Mouse (Mus musculus): ENCODE measurements around the gene Fam83c. TPM values are rescaled to one million over a fixed set of nuclear protein-coding genes. Genes with fewer than 3 reads are reported as not detected.
"Not testable (repeated sequence)": the region's sequence is repeated elsewhere in the genome, so short reads cannot be mapped to it uniquely, and the experiment has no call there.

Gene Fam83c
- polyA plus RNA-seq, 1 experiment from 2014 or later = not detected

DNA sequence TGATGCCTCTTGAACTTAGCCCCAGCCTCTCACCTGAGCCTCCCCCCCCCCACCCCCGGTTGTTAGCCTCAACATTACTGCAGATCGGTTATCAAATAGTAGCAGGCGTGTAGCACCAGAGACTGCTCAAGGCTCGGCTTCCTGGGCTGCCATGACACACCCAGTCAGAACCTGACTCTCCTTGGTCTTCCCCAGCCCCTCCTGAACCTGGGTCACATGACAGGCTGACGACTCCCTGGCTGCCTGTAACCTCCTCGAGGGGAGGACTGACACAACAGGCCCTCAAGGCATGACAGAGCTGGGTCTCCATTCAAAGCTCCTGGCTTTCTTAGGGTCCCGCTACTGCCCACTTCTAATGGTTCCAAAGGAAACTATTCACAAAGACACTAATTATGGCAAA lies 14.8 kb upstream of the Fam83c start:
- Histone ChIP-seq H3K27ac (no peak overlapping the region), H3K36me3 (ENCODE audit: inconsistent target) (peaks cover 41% of the 10 kb centered on the region; the same call in 1 of the 2 replicates), H3K79me2 (ENCODE audit: inconsistent target) (no peaks in the 10 kb centered on the region), H3K4me3 (ENCODE audit: inconsistent target) (no peak overlapping the region)
- 89% methylated on average over 7 of the region's 7 CpGs for WGBS (ENCODE audit: missing documents)

DNA sequence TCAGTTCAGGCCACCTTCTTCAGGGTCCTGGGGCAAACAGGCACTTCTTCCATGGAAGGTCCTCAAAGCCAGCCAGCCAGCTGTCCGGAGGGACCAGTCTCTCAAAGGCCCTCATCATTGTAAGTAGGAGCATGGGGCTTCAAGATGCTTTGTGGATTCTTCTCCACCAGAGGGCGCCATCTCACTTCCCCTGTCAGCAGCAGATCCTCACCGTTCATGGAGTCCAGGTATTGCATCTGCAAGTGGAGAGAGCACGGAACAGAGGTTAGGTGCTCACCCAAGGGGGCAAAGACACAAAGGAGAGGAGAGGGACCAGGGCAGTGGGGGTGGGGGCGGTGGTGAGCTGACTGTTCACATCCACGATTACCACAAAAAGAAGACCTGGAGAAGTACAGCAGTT lies 13.6 kb upstream of the Fam83c start:
- Histone ChIP-seq H3K79me2 (ENCODE audit: inconsistent target) (no peaks in the 10 kb centered on the region), H3K4me3 (ENCODE audit: inconsistent target) (no peak overlapping the region), H3K36me3 (ENCODE audit: inconsistent target) (peaks cover 30% of the 10 kb centered on the region; the same call in 1 of the 2 replicates), H3K27ac (no peak overlapping the region)
- WGBS (ENCODE audit: missing documents) = 35% methylated on average over 6 of the region's 6 CpGs

DNA sequence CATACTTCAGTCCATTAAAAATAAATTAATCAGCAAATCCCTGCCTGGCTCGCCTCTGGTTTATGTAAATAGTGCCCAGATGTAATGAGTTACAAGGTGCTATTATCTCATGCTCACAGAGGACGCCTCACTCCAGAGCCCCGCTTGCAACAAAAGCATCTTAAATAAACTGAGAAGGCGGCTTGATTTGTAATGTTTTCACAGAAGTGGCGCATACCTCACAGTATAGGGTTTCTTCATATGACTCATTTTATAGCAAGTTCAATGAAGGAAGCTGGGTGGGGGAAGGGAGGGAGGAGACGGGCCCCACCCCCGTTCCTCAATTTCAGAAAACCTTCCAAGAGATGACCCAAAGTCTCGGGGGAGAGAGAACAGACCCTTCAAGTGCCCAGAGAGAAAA lies 12.3 kb upstream of the Fam83c start:
- WGBS (ENCODE audit: missing documents) = 90% methylated on average over 8 of the region's 8 CpGs
- no peak overlapping the region for H3K27ac ChIP-seq

DNA sequence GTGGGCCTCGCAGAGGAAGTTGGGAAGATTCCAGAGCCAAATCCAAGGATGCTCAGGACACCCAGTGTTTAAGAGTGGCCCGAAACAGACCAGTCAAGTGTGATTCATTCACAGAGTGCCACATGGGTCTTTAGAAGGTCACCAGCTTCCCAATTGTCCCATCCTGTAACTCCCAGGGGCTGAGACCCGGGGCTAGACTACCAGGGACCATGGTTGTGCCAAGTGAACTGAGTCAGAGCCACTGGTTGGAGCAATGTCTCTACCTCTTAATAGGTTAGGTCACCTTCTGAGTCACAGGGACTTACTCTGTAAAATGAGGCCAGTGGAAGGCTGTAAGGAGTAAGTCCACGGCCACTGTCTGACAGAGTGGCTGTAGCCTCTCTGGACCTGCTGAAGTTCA lies 4.3 kb upstream of the Fam83c start:
- H3K36me3 ChIP-seq (ENCODE audit: inconsistent target) = no peaks in the 10 kb centered on the region
- no peaks in the 10 kb centered on the region for H3K79me2 ChIP-seq (ENCODE audit: inconsistent target)
- WGBS (ENCODE audit: missing documents) = 93% methylated on average over 4 of the region's 4 CpGs
- H3K4me3 ChIP-seq (ENCODE audit: inconsistent target) = no peak overlapping the region
- H3K27ac ChIP-seq = no peak overlapping the region

More for the DNA sequence above, 12.3 kb upstream of the Fam83c start:
- Histone ChIP-seq H3K4me3 (ENCODE audit: inconsistent target) (no peak overlapping the region), H3K36me3 (ENCODE audit: inconsistent target) (peaks cover 30% of the 10 kb centered on the region; the same call in 1 of the 2 replicates), H3K79me2 (ENCODE audit: inconsistent target) (no peaks in the 10 kb centered on the region)

DNA sequence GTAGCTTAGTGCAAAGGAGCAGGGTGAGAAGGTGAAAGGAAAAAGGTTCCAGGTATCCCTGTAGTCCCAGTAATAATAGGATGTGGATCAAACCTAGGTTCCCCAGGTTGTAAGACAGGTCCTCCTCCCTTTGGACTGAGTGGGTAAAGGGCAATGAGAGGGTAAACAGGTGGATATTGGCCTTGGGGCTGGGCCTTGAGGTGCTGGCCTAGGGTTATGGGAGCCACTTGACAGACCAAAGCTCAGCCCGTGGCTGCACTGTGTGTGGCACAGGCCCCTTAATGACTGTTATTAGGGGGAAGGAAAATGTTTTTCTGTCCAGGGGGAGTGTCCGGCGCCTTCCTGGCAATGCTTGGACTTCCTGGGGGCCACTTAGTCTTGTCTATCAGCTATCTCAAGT lies 3.3 kb upstream of the Fam83c start:
- 93% methylated on average over 3 of the region's 3 CpGs for WGBS (ENCODE audit: missing documents)
- Histone ChIP-seq H3K79me2 (ENCODE audit: inconsistent target) (no peaks in the 10 kb centered on the region), H3K4me3 (ENCODE audit: inconsistent target) (no peak overlapping the region), H3K27ac (no peak overlapping the region), H3K36me3 (ENCODE audit: inconsistent target) (no peaks in the 10 kb centered on the region)

DNA sequence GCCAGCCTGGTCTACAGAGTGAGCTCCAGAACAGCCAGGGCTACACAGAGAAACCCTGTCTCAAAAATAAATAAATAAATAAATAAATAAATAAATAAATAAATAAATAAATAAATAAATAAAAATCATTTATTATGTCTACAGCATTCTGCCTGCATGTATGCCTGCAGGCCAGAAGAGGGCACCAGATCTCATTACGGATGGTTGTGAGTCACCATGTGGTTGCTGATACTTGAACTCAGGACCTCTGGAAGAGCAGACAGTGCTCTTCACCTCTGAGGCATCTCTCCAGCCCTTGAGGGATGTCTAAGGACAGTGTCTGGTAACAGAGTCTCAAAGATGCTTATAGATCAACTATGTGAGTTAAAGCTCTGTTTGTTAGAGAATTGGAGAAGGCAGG lies 2.6 kb downstream of the Fam83c start:
- 80% methylated on average over 1 of the region's 1 CpGs for WGBS (ENCODE audit: missing documents)
- not testable (repeated sequence) for H3K27ac ChIP-seq; H3K79me2 ChIP-seq (ENCODE audit: inconsistent target); H3K4me3 ChIP-seq (ENCODE audit: inconsistent target); H3K36me3 ChIP-seq (ENCODE audit: inconsistent target)

DNA sequence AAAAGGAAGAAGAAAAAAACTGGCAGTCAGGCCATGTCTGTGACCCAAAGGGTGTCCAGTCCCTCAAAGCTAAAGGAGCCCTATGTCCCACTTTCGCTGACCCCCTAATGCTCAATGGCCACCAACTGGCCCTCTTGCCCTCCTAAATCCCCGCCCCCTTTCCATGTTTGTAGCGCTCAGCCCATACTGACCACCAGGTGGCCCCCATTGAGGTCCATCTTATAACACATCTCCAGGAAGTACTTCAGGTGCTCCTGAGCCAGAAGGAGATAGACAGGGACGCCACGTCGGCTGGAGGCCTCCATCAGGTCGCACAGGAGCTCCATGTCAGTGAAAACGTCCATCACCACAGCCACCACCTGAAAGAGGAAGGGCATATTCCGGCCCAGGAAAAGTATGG lies 3.4 kb downstream of the Fam83c start:
- WGBS (ENCODE audit: missing documents) = 62% methylated on average over 9 of the region's 9 CpGs
- Histone ChIP-seq H3K36me3 (ENCODE audit: inconsistent target) (no peaks in the 10 kb centered on the region), H3K27ac (no peak overlapping the region), H3K4me3 (ENCODE audit: inconsistent target) (no peak overlapping the region), H3K79me2 (ENCODE audit: inconsistent target) (peaks cover under 1% of the 10 kb centered on the region; the same call in 1 of the 2 replicates)

DNA sequence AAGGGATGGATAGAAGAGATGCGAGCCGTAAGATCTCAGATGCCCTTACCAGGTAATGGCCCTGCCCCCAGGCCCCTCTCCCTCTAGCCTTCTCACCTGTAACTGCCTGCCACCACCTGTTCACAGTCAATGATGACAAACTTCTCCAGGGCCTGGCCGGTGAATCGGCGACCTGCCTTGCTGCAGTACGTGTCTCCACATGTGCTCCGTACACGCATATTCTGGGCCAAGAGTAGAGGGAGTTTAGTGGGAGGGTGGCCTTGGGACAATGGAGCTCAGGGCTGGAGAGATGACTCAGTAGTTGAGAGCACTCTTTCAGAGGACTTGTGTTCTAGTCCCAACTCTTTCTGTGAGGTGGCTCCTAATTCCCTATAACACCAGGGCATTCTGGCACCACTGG lies 3.8 kb downstream of the Fam83c start:
- no peaks in the 10 kb centered on the region for H3K36me3 ChIP-seq (ENCODE audit: inconsistent target)
- H3K4me3 ChIP-seq (ENCODE audit: inconsistent target) = no peak overlapping the region
- WGBS (ENCODE audit: missing documents) = 90% methylated on average over 8 of the region's 8 CpGs
- no peak overlapping the region for H3K27ac ChIP-seq
- peaks cover 5% of the 10 kb centered on the region for H3K79me2 ChIP-seq (ENCODE audit: inconsistent target)

DNA sequence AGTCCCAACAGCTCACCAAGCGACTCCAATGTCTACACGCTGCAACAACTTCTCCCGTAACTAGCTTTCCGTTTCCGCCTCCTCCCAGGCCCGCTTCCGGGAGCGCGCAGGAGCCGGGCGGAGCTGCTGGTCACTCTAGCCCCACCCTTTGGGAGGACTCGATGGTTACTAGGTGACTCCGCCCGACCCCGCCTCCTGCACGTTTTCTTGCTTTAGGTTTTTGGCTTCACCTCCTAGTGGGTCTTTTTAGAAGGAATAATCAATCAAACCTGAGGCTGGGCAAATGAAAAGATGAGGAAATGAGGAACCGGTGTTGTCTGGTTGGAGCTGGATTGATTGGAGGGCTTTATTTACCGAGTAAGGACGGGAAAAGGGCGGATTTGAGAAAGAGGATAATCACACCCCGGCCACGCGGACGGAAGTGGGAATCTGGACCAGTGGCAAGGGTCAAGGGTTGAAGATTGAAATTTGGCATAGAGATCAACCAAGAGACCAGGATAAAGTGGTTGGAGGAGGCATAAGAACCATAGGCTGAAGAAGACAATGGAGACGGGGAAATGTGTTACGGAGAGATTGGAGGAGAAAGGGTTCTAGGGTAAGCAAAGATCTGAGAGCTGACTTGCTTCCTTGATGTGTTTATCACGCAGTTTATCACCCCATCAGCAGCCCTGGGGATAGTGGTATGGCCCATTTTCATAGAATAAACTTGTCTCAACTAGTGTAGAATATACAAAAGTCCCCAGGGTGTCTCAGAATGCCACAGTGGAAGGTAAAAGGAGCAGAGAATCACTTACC lies 7.8 kb downstream of the Fam83c start, which contains the start of gene Eif6:
Gene Eif6, minus strand, starts transcription at position 296 of the 795 bp plus-strand sequence.
- Histone ChIP-seq H3K27ac (peak within 1 kb of the TSS; percentile 72), H3K36me3 (ENCODE audit: inconsistent target) (peaks cover 22% of the 10 kb centered on the region)
- 3% methylated on average over 27 of the region's 27 CpGs for WGBS (ENCODE audit: missing documents)

DNA sequence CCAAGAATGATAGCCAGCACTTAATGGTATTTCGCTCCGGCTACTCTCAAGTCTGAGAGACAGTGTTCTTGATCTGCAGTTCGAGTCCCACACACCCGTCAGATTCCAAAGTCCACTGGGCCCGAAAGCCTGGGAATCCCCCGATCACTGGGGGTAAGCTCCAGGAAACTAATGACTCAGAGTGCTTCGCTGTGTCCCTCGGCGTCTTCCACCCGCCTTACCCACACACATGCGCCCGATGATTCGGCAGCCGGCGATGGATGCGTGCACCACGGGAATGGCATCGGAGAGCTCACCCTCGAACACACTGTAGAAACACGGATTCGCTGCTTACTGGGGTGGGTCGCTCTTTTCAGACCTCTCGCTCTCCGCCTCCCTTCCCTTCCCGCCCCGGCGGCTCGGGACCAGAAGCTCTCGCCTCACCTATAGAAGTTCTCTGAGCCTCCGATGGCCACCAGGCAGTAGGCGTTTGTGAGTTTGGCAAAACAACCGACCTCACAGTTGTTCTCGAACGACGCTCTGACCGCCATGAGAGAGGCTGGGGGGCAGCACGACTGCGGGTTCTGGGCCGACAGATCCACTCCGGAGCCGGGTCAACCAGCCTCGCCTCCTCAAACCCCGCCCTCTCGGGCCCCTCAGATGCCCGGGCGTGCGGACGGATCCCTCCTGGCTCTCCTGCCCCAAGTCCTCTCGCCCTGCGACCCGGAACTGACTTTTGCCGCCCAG lies 8.6 kb downstream of the Fam83c start:
- WGBS (ENCODE audit: missing documents) = 2% methylated on average over 52 of the region's 52 CpGs
- H3K79me2 ChIP-seq (ENCODE audit: inconsistent target) = peaks cover 49% of the 10 kb centered on the region
- peaks cover 27% of the 10 kb centered on the region for H3K36me3 ChIP-seq (ENCODE audit: inconsistent target)
- peak overlapping the region; percentile 95 for H3K4me3 ChIP-seq (ENCODE audit: inconsistent target)
- peak overlapping the region; percentile 72 for H3K27ac ChIP-seq

More for the DNA sequence above, 7.8 kb downstream of the Fam83c start, which contains the start of gene Eif6:
- peaks cover 44% of the 10 kb centered on the region for H3K79me2 ChIP-seq (ENCODE audit: inconsistent target)
- peak within 1 kb of the TSS; percentile 95 for H3K4me3 ChIP-seq (ENCODE audit: inconsistent target)

DNA sequence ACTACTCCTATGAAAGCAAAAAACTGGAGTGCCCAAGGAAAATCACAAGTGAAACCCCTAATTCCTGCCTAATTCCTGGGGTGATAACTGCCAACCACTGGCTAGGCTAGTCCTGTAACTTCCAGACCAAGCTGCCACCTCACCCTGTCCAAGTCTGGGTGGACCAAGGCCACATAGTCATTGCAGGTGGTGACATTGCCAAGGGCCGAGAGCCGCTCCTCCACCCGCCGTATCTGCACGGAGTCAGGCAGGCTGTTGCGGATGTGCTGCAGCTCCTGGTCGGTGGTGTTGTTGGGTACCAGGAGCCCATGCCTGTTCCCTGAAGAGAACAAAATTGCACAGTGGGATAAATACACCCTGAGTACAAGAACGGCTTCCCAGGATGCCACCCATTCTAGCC lies 10.9 kb downstream of the Fam83c start:
- Histone ChIP-seq H3K4me3 (ENCODE audit: inconsistent target) (no peak overlapping the region), H3K79me2 (ENCODE audit: inconsistent target) (peaks cover 49% of the 10 kb centered on the region), H3K27ac (no peak overlapping the region), H3K36me3 (ENCODE audit: inconsistent target) (peaks cover 32% of the 10 kb centered on the region)
- WGBS (ENCODE audit: missing documents) = 94% methylated on average over 7 of the region's 8 CpGs

DNA sequence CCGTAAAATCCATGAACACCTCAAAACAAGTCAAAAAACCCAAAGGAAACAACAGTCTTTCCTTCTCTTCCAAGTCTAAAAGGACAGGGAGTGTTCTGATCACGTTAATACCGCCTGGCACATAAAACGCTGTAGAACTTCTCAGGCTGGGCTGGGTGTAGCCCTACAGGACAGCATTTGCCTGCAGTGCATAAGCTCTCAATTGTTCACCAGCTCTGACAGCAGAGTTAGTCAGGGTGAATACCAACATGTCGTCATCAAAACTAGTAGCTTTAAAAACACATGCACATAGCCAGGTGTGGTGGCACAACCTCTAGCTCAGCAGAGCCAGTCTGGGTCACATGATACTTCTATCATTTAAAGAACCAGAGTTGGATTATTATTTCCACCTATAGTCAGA lies 13.9 kb downstream of the Fam83c start:
- peaks cover 32% of the 10 kb centered on the region for H3K36me3 ChIP-seq (ENCODE audit: inconsistent target)
- H3K79me2 ChIP-seq (ENCODE audit: inconsistent target) = peaks cover 56% of the 10 kb centered on the region
- H3K4me3 ChIP-seq (ENCODE audit: inconsistent target) = no peak overlapping the region
- H3K27ac ChIP-seq = no peak overlapping the region
- 96% methylated on average over 5 of the region's 5 CpGs for WGBS (ENCODE audit: missing documents)

DNA sequence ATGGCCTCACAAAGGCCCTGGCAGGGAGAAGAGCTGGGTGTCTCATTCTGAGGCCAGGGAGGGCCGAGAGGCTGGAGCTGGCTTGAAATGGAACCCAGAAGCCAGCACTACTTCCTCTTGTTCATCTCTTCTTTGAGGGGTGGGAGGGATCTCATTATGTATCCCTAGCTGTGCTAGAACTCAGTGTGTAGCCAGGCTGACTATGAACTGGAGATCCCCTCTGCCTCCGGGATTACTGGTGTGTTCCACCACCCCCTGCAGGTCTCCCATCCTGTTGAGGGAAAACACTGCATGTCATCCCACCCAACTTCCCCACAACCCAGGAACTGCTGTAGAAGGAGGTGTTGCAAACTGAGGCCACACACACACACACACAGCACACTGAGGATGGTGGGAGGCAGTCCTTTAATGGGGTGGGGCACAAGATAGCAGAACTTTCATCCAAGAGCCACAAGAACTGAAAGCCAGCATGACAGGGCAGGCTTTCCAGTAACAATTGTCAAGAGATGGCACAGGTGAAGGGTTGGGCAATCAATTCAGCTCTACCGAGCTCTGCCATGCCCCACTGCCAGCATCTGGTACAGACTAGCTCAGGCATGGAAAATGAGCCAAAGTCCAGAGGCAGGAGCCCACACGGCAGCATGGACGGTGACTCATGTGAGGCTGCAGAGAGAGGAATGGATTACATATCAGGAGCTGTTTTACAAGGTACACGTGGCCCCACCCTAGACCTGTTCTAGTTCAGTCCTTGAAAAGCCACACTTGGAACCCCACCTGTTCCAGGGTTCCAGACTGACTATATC lies 15.0 kb downstream of the Fam83c start:
- no peak overlapping the region for H3K4me3 ChIP-seq (ENCODE audit: inconsistent target)
- peaks cover 44% of the 10 kb centered on the region for H3K79me2 ChIP-seq (ENCODE audit: inconsistent target)
- peak overlapping the region; percentile 63 for H3K27ac ChIP-seq
- 52% methylated on average over 6 of the region's 6 CpGs for WGBS (ENCODE audit: missing documents)
- peaks cover 32% of the 10 kb centered on the region for H3K36me3 ChIP-seq (ENCODE audit: inconsistent target)

DNA sequence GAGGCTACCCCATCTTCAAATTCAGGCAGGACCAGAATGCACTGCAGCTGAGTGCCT lies 15.4 kb downstream of the Fam83c start, which contains the start of gene BC029722:
Gene BC029722, minus strand, starts transcription at position 35 of the 57 bp plus-strand sequence.
- Histone ChIP-seq H3K36me3 (ENCODE audit: inconsistent target) (peaks cover 32% of the 10 kb centered on the region), H3K27ac (peak within 1 kb of the TSS; percentile 63), H3K4me3 (ENCODE audit: inconsistent target) (peak within 1 kb of the TSS; percentile 78), H3K79me2 (ENCODE audit: inconsistent target) (peaks cover 40% of the 10 kb centered on the region)
